Mouse (Mus musculus): ENCODE measurements around the gene Smn1. TPM values are rescaled to one million over a fixed set of nuclear protein-coding genes. Genes with fewer than 3 reads are reported as not detected.
"Not testable (repeated sequence)": the region's sequence is repeated elsewhere in the genome, so short reads cannot be mapped to it uniquely, and the experiment has no call there.

The Smn1 gene
- polyA plus RNA-seq, 1 experiment: 4.1 TPM

GRCm38 (mm10) chr13:100141646-100142314, 17.1 kb downstream of the Smn1 start:
- H3K9me3 ChIP-seq (ENCODE audit: control insufficient read depth, low read length): no peaks in the 10 kb centered on the region
- no peaks in the 10 kb centered on the region for H3K27me3 ChIP-seq (ENCODE audit: control insufficient read depth)
- no peaks in the 10 kb centered on the region for H3K4me1 ChIP-seq (ENCODE audit: control insufficient read depth)
- no peak overlapping the region for H3K4me3 ChIP-seq (replicated peaks)
- TF ChIP-seq TAL1 (IDR thresholded peaks at IDR 0.05; ENCODE audit: low read length) (no peak), GATA1 (IDR thresholded peaks at IDR 0.05; ENCODE audit: low read length) (no peak)
- peaks cover 21% of the 10 kb centered on the region for H3K36me3 ChIP-seq (ENCODE audit: control insufficient read depth)

- Histone ChIP-seq H3K4me1 (ENCODE audit: control insufficient read depth) (no peaks in the 10 kb centered on the region), H3K27me3 (ENCODE audit: control insufficient read depth) (no peaks in the 10 kb centered on the region), H3K9me3 (ENCODE audit: control insufficient read depth, low read length) (peaks cover 3% of the 10 kb centered on the region), H3K36me3 (ENCODE audit: control insufficient read depth) (no peaks in the 10 kb centered on the region), H3K4me3 (replicated peaks) (no peak overlapping the region)
- TF ChIP-seq TAL1 (IDR thresholded peaks at IDR 0.05; ENCODE audit: low read length) (no peak), GATA1 (IDR thresholded peaks at IDR 0.05; ENCODE audit: low read length) (no peak)
Measured at GRCm38 (mm10) chr13:100152659-100153058, 28.0 kb downstream of the Smn1 start.

- H3K4me3 ChIP-seq (replicated peaks): no peak overlapping the region
- TF ChIP-seq TAL1 (IDR thresholded peaks at IDR 0.05; ENCODE audit: low read length) (no peak), GATA1 (IDR thresholded peaks at IDR 0.05; ENCODE audit: low read length) (no peak)
- no peaks in the 10 kb centered on the region for H3K36me3 ChIP-seq (ENCODE audit: control insufficient read depth)
- H3K9me3 ChIP-seq (ENCODE audit: control insufficient read depth, low read length): peaks cover 3% of the 10 kb centered on the region
- no peaks in the 10 kb centered on the region for H3K27me3 ChIP-seq (ENCODE audit: control insufficient read depth)
- no peaks in the 10 kb centered on the region for H3K4me1 ChIP-seq (ENCODE audit: control insufficient read depth)
Measured at GRCm38 (mm10) chr13:100156624-100157023, 32.0 kb downstream of the Smn1 start.

GRCm38 (mm10) chr13:100161171-100161870, 36.7 kb downstream of the Smn1 start:
- H3K36me3 ChIP-seq (ENCODE audit: control insufficient read depth); H3K4me3 ChIP-seq (replicated peaks): not testable (repeated sequence)

GRCm38 (mm10) chr13:100162467-100162866, 37.8 kb downstream of the Smn1 start:
- not testable (repeated sequence) for H3K36me3 ChIP-seq (ENCODE audit: control insufficient read depth); H3K4me3 ChIP-seq (replicated peaks); H3K4me1 ChIP-seq (ENCODE audit: control insufficient read depth); H3K9me3 ChIP-seq (ENCODE audit: control insufficient read depth, low read length); H3K27me3 ChIP-seq (ENCODE audit: control insufficient read depth)

More at GRCm38 (mm10) chr13:100161171-100161870, 36.7 kb downstream of the Smn1 start:
- H3K27me3 ChIP-seq (ENCODE audit: control insufficient read depth); H3K4me1 ChIP-seq (ENCODE audit: control insufficient read depth); H3K9me3 ChIP-seq (ENCODE audit: control insufficient read depth, low read length): not testable (repeated sequence)

- H3K36me3 ChIP-seq (ENCODE audit: control insufficient read depth); H3K27me3 ChIP-seq (ENCODE audit: control insufficient read depth); H3K4me3 ChIP-seq (replicated peaks); H3K4me1 ChIP-seq (ENCODE audit: control insufficient read depth); H3K9me3 ChIP-seq (ENCODE audit: control insufficient read depth, low read length): not testable (repeated sequence)
Measured at GRCm38 (mm10) chr13:100166378-100166777, 41.7 kb downstream of the Smn1 start.

- not testable (repeated sequence) for H3K9me3 ChIP-seq (ENCODE audit: control insufficient read depth, low read length); H3K36me3 ChIP-seq (ENCODE audit: control insufficient read depth); H3K4me1 ChIP-seq (ENCODE audit: control insufficient read depth); H3K27me3 ChIP-seq (ENCODE audit: control insufficient read depth); H3K4me3 ChIP-seq (replicated peaks)
Measured at GRCm38 (mm10) chr13:100174360-100174759, 49.7 kb downstream of the Smn1 start.

- H3K9me3 ChIP-seq (ENCODE audit: control insufficient read depth, low read length); H3K36me3 ChIP-seq (ENCODE audit: control insufficient read depth); H3K4me1 ChIP-seq (ENCODE audit: control insufficient read depth); H3K4me3 ChIP-seq (replicated peaks); H3K27me3 ChIP-seq (ENCODE audit: control insufficient read depth): not testable (repeated sequence)
Measured at GRCm38 (mm10) chr13:100183111-100183510, 58.5 kb downstream of the Smn1 start.

Other genes starting within 250 kb of the Smn1 start
- not detected in 2 replicates for gene Cartpt, start 223.8 kb upstream of the Smn1 start, polyA plus RNA-seq (2012)
- 0.14 and 0.15 TPM in 2 replicates for gene Mccc2, start 109.2 kb upstream of the Smn1 start, polyA plus RNA-seq (2012)
- gene Bdp1, start 20.8 kb upstream of the Smn1 start, polyA plus RNA-seq (2012): 0.13 and 0.21 TPM in 2 replicates
- gene Serf1, start 16.8 kb upstream of the Smn1 start, polyA plus RNA-seq (2012): 0.76 and 1.0 TPM in 2 replicates
- gene Naip2, start 77.2 kb downstream of the Smn1 start, polyA plus RNA-seq (2012): 0.01 TPM in 1 of 2 replicates, not detected in the other
- gene Naip5, start 121.5 kb downstream of the Smn1 start, polyA plus RNA-seq (2012): not detected in 2 replicates
- not detected in 2 replicates for gene Naip6, start 192.8 kb downstream of the Smn1 start, polyA plus RNA-seq (2012)